Mouse (Mus musculus) heart, adult 11 months (tissue): ENCODE data around the gene F11.

Experiments
- DNase-seq: peaks from one replicate; pipeline ENCODE4 v3.0.0; 2022

F11 gene

DNA sequence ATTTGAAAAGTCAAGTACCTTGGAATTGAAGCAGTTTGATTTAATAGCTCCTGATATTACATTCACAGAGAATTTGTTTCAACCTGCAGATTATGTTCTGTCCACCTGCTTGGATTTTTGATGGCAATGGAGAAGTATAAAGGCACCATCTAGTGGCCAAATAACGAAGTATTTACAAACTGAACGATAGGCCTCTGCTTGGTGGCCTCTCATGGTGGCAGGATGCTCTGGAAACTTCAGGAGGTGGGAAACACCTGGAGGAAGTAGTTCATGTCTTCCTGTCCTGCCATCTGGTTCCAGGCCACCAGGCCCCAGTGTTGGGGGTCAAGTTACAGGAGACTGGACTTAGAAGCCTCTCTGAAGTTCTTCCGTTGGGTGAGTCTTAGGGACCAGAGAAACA lies 23.5 kb downstream of the F11 start:
- no peak for DNase-seq

DNA sequence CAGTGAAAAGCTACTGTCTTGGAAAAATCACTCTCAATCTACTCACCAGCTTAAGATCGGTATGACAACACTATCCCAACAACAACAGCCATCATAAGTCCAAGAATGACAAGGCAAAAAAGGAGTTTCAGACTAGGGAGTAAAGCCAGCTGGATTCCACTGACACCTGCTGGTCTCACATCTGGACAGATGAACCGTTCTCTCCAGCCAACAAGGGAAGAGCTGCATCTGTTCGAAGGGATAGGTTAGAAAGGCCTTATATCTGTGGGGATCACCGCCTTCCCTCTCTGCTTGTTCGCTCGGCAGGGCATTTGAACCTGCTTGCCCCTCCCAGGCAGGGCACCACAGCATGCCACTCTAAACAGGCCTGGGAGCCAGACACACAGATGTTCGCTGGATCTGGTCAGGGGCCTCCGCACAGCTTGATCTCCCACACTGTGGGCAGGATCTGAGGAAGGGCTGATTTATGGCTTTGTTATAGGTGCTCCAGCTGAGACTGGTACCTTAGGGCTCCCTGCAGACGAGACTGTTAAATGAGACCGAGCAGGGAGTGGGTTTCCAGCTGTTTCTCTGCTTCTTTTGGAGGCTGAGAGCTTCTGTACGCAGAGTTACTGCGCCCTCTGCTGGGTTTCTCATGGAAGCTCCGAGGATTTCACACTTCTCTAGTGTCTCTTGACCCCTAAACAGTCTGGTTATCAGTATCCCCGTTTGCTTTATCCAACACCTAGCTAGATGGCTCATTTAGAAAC lies 25.5 kb downstream of the F11 start:
- DNase-seq = no peak

DNA sequence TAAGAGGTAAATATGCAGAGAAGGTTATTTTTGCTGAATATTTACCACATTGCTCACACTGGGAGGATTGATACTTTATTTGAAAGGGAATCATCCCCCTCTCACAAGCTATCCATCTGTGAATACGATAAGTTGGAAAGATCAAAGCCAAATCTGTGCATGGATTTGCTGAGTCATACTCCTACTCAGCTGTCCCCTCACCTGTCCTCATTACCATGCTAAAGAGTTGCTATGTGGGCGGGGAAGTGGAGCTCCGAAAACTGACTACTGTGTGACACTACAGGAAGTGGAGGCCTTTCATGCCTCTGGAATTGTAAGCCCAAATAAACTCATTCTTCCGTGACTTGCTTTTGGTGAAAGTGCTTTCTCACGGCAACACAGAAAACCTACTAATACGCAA lies 26.6 kb downstream of the F11 start:
- no peak for DNase-seq

DNA sequence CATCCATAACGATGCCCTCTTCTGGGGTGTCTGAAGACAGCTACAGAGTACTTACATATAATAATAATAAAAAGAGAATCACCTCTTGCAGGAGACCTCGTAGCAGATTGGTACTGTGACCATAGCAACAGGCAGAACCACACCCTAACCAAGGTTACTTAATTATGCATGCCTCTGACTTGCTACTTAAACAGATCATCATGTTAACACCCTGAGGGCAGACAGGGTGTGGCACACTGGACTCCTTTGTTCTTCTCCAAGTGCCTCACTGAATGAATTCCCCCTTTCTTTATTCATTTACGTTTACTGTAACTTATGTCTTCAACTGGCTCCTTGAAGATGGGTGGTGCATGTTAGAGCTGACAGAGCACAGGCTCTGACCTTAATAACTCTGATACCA lies 28.6 kb downstream of the F11 start:
- no peak for DNase-seq

DNA sequence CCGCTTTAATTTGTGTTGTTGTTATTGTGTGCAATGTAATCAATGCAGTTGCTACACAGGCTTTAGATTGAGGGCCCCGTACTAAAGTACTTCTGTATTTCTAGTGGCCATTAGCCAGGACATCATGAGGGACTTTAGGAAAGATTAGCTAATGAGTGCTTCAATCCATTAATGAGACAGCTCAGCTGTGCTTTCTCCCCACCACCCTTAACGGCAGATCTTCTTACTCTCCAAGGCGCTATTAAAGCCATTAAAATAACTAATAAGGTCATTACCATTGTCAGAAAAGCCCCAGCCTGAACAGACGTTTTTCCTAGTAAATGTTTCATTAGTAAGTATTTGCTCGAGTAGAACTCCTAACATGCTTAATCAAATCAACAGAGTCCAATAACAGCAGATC lies 59.4 kb downstream of the F11 start:
- DNase-seq = no peak

DNA sequence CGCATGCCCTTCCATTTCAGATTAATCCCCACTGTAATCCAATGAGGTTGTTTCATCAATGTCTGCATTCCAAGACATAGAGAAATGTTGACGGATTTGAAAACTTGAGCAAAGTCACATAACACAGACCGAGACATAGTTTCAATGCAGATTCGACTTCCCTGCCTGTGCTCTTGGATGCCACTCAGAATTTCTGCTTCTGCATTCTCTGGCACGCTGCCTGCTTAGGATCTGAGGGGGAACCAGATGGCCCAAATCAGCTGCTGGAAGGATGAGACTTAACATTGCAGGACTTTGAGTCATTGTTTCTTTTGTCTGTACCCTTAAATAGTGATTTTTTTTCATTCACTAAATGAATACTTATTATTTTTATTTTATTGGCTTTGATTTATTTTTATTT lies 60.2 kb downstream of the F11 start:
- DNase-seq = peak; percentile 81

DNA sequence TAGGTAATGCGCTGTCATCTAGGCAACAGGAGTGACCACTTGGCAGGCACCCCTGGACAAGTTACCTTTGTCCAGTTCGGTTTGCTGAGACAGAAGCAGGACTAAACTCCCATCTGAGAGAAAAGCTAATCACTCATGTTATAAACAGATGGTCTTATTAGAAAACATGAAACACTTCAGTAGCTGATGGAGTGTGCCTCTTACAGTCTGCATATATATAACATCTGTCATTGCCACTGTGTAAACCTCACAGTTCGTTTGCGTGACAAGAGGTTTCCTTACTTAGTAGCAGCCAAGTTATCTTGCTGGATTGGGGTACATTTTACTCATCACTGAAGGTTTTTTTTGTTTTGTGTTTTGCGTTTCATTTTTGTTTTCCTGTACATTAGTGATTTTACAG lies 64.5 kb downstream of the F11 start:
- no peak for DNase-seq

DNA sequence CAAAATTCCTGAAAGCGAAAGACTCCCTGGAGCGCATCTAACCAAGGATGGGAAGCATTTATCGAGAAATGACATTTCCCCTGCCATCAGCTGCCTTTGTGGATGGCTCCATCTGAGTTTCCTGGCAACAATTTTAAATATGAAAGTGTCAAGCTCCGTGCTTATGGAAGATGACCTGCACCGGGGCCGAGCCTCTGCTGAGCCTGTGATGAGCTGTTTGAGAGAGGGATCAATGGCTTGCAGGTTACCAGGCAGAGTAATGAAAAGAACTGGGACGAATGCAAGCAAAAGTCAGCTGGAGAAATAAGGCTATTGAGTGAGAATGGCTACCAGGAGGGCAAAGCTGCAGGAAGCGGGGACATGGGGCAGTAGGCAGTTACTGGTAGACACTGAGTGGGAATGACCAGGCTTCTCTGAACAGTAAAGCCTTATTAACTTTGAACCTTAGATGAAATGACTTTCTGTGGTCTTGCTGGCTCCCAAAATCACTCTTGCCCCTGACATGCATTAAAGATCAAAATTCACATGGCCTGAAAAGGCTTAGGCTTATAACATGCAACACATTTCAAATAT lies 65.8 kb downstream of the F11 start:
- no peak for DNase-seq
